Mouse (Mus musculus): ENCODE measurements around the gene Hist1h4f. TPM values are rescaled to one million over a fixed set of nuclear protein-coding genes. Genes with fewer than 3 reads are reported as not detected.

Gene Hist1h4f
- polyA plus RNA-seq, 1 experiment from 2014 or later: 2.7 TPM

- WGBS: 10% methylated on average over 2 of the region's 2 CpGs
- peak; percentile 30 for DNase-seq
These were observed 21.8 kb downstream of the Hist1h4f start for GRCm38 (mm10) chr13:23529480-23530165.

GRCm38 (mm10) chr13:23529005-23529404 lies 22.4 kb downstream of the Hist1h4f start:
- Histone ChIP-seq H3K4me3 (ENCODE audit: low read depth, low read length) (no peak overlapping the region), H3K36me3 (ENCODE audit: insufficient read depth) (no peaks in the 10 kb centered on the region), H3K27me3 (ENCODE audit: insufficient read depth, low read length) (no peaks in the 10 kb centered on the region), H3K9ac (no peak overlapping the region), H3K27ac (ENCODE audit: low read depth) (peak overlapping the region; percentile 19; the same call in 1 of the 2 replicates), H3K4me1 (ENCODE audit: insufficient read depth) (peaks cover 19% of the 10 kb centered on the region; the same call in 1 of the 2 replicates), H3K4me2 (peak overlapping the region; percentile 63), H3K9me3 (ENCODE audit: low read depth, low read length) (no peaks in the 10 kb centered on the region)
- no peak for DNase-seq
- TF ChIP-seq CTCF (IDR thresholded peaks at IDR 0.05; ENCODE audit: low read depth): no peak
- ATAC-seq (ENCODE audit: insufficient read depth): no peak
- WGBS: 67% methylated on average over 5 of the region's 5 CpGs

More at GRCm38 (mm10) chr13:23529480-23530165, 21.8 kb downstream of the Hist1h4f start:
- ATAC-seq (ENCODE audit: insufficient read depth): no peak
- Histone ChIP-seq H3K36me3 (ENCODE audit: insufficient read depth) (no peaks in the 10 kb centered on the region), H3K9me3 (ENCODE audit: low read depth, low read length) (no peaks in the 10 kb centered on the region), H3K4me3 (ENCODE audit: low read depth, low read length) (peak overlapping the region; percentile 53), H3K9ac (peak overlapping the region; percentile 89), H3K27ac (ENCODE audit: low read depth) (peak overlapping the region; percentile 99), H3K4me2 (peak overlapping the region; percentile 63), H3K27me3 (ENCODE audit: insufficient read depth, low read length) (no peaks in the 10 kb centered on the region), H3K4me1 (ENCODE audit: insufficient read depth) (peaks cover 19% of the 10 kb centered on the region; the same call in 1 of the 2 replicates)
- no peak for TF ChIP-seq CTCF (IDR thresholded peaks at IDR 0.05; ENCODE audit: low read depth)

- peak overlapping the region; percentile 53 for H3K4me2 ChIP-seq
- ATAC-seq (ENCODE audit: insufficient read depth) (peak; percentile 28; the same call in 1 of the 2 replicates), DNase-seq (peak; percentile 99)
- under 1% methylated on average over 17 of the region's 17 CpGs for WGBS
- H3K36me3 ChIP-seq (ENCODE audit: insufficient read depth): no peaks in the 10 kb centered on the region
- TF ChIP-seq CTCF (IDR thresholded peaks at IDR 0.05; ENCODE audit: low read depth): no peak
- no peaks in the 10 kb centered on the region for H3K27me3 ChIP-seq (ENCODE audit: insufficient read depth, low read length)
- 0 out of 2 replicates have a peak, but pooled peaks cover 10% of the 10 kb centered on the region for H3K4me1 ChIP-seq (ENCODE audit: insufficient read depth)
- peak overlapping the region; percentile 48 for H3K27ac ChIP-seq (ENCODE audit: low read depth)
- peak overlapping the region; percentile 36 for H3K4me3 ChIP-seq (ENCODE audit: low read depth, low read length)
- peak overlapping the region; percentile 38 for H3K9ac ChIP-seq
- H3K9me3 ChIP-seq (ENCODE audit: low read depth, low read length): no peaks in the 10 kb centered on the region
These were observed 25.1 kb downstream of the Hist1h4f start for GRCm38 (mm10) chr13:23526312-23526711.

- H3K4me3 ChIP-seq (ENCODE audit: low read depth, low read length): peak overlapping the region; percentile 36
- peak overlapping the region; percentile 53 for H3K4me2 ChIP-seq
- no peaks in the 10 kb centered on the region for H3K36me3 ChIP-seq (ENCODE audit: insufficient read depth)
- peak; percentile 74 for DNase-seq
- 1% methylated on average over 10 of the region's 10 CpGs for WGBS
- H3K9ac ChIP-seq: peak overlapping the region; percentile 13; the same call in 1 of the 2 replicates
- no peak for TF ChIP-seq CTCF (IDR thresholded peaks at IDR 0.05; ENCODE audit: low read depth)
- H3K27me3 ChIP-seq (ENCODE audit: insufficient read depth, low read length): no peaks in the 10 kb centered on the region
- H3K27ac ChIP-seq (ENCODE audit: low read depth): no peak overlapping the region
- H3K4me1 ChIP-seq (ENCODE audit: insufficient read depth): 0 out of 2 replicates have a peak, but pooled peaks cover 10% of the 10 kb centered on the region
- ATAC-seq (ENCODE audit: insufficient read depth): no peak
- no peaks in the 10 kb centered on the region for H3K9me3 ChIP-seq (ENCODE audit: low read depth, low read length)
These were observed 25.5 kb downstream of the Hist1h4f start for GRCm38 (mm10) chr13:23525901-23526300.

- no peaks in the 10 kb centered on the region for H3K9me3 ChIP-seq (ENCODE audit: low read depth, low read length)
- no peaks in the 10 kb centered on the region for H3K27me3 ChIP-seq (ENCODE audit: insufficient read depth, low read length)
- TF ChIP-seq CTCF (IDR thresholded peaks at IDR 0.05; ENCODE audit: low read depth): peak; percentile 88
- DNase-seq (peak; percentile 90), ATAC-seq (ENCODE audit: insufficient read depth) (no peak; the same call in 1 of the 2 replicates)
- 0 out of 2 replicates have a peak, but pooled peaks cover 10% of the 10 kb centered on the region for H3K4me1 ChIP-seq (ENCODE audit: insufficient read depth)
- no peaks in the 10 kb centered on the region for H3K36me3 ChIP-seq (ENCODE audit: insufficient read depth)
- H3K4me2 ChIP-seq: 0 out of 2 replicates have a peak overlapping the region, but pooled peaks have one; percentile 20
- no peak overlapping the region for H3K4me3 ChIP-seq (ENCODE audit: low read depth, low read length)
- no peak overlapping the region for H3K27ac ChIP-seq (ENCODE audit: low read depth)
- WGBS: 5% methylated on average over 5 of the region's 5 CpGs
- H3K9ac ChIP-seq: no peak overlapping the region
These were observed 26.8 kb downstream of the Hist1h4f start for GRCm38 (mm10) chr13:23524654-23525053.

- DNase-seq: no peak
- no peaks in the 10 kb centered on the region for H3K36me3 ChIP-seq (ENCODE audit: insufficient read depth)
- WGBS: 48% methylated on average over 5 of the region's 5 CpGs
These were observed 27.5 kb downstream of the Hist1h4f start for GRCm38 (mm10) chr13:23523976-23524375.

GRCm38 (mm10) chr13:23521703-23522102 lies 29.7 kb downstream of the Hist1h4f start:
- DNase-seq (peak; percentile 91), ATAC-seq (ENCODE audit: insufficient read depth) (peak; percentile 49; the same call in 1 of the 2 replicates)
- Histone ChIP-seq H3K27ac (ENCODE audit: low read depth) (no peak overlapping the region), H3K4me2 (peak overlapping the region; percentile 53), H3K9me3 (ENCODE audit: low read depth, low read length) (no peaks in the 10 kb centered on the region), H3K4me3 (ENCODE audit: low read depth, low read length) (peak overlapping the region; percentile 15), H3K9ac (no peak overlapping the region), H3K4me1 (ENCODE audit: insufficient read depth) (0 out of 2 replicates have a peak, but pooled peaks cover 4% of the 10 kb centered on the region), H3K36me3 (ENCODE audit: insufficient read depth) (no peaks in the 10 kb centered on the region), H3K27me3 (ENCODE audit: insufficient read depth, low read length) (no peaks in the 10 kb centered on the region)
- WGBS: under 1% methylated on average over 14 of the region's 14 CpGs
- no peak for TF ChIP-seq CTCF (IDR thresholded peaks at IDR 0.05; ENCODE audit: low read depth)

More at GRCm38 (mm10) chr13:23523976-23524375, 27.5 kb downstream of the Hist1h4f start:
- Histone ChIP-seq H3K27me3 (ENCODE audit: insufficient read depth, low read length) (no peaks in the 10 kb centered on the region), H3K9me3 (ENCODE audit: low read depth, low read length) (no peaks in the 10 kb centered on the region), H3K27ac (ENCODE audit: low read depth) (no peak overlapping the region), H3K9ac (no peak overlapping the region), H3K4me3 (ENCODE audit: low read depth, low read length) (no peak overlapping the region), H3K4me1 (ENCODE audit: insufficient read depth) (0 out of 2 replicates have a peak, but pooled peaks cover 10% of the 10 kb centered on the region), H3K4me2 (no peak overlapping the region)
- no peak for TF ChIP-seq CTCF (IDR thresholded peaks at IDR 0.05; ENCODE audit: low read depth)
- no peak for ATAC-seq (ENCODE audit: insufficient read depth)
